Mouse (Mus musculus) CH12F3 (cell line): ENCODE data around the gene Cby1.
"Not testable (repeated sequence)": the region's sequence is repeated elsewhere in the genome, so short reads cannot be mapped to it uniquely, and the experiment has no call there.

Experiments used
- in situ Hi-C: fragments of 300-500 bp; cut with MboI; formaldehyde crosslinking; loops from 2 replicates; pipeline ENCODE4 v1.14.3; 2020; ENCODE audit warnings: low sequenced_read_pairs

Cby1 gene

GRCm38 (mm10) chr15:79671828-79672348, 12.9 kb downstream of the Cby1 start:
- in situ Hi-C loops, result not testable (repeated sequence)

DNA sequence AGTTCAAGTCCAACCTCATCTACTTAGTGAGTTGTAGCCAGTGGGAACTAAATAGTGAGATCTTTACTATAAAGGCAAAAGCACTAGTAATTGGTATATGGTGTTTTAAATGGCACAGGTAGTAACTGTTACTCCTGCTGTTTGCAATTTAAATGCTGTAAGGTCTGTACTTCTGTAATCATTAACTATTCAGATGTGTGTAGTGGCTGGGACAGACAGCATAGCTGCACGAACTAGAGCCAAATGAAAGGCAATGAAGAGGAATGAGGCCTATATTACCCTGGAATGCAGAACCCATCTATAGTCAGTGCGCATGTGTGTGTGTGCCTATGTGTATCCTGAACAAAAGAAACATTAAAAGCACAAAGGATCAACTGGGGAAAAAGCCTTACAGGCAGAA, 18.9 kb downstream of the Cby1 start:
- in situ Hi-C loops, result no loop called here

DNA sequence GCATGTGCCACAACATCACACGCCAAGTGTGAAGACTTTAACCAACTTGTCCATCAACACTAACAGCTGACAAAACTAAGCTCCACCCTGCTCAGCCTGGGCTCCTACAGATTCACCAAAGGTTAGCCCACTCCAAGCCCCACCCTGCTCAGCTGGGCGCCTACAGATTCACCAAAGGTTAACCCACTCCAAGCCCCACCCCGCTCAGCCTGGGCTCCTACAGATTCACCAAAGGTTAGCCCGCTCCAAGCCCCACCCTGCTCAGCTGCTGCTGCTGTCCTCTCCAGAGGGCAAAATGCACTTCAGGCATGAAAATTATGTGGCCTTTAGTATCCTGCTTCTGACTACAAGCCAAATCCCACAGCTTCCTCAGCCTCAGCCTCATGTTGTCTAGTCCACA, 23.0 kb downstream of the Cby1 start:
- in situ Hi-C loops, result no loop called here

DNA sequence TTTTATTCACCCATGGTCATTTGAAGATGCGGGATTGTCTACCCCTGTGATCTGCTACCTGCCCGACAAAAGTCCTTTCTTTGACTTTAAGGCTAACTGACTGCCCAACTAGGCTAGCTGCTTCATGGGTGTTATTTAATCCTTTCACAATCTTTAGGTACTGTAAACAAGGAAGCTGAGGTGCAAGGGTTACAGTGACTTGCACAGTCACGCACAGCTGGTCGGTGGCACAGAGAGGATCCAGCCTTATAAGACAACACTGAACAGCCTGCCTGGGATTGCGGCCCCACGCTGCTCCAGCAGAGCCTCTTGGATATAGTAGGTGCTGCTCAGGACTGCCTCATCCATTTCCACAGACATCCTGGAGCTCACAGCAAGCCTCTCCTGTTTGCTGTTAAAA, 24.1 kb downstream of the Cby1 start:
- in situ Hi-C loops, result no loop called here

GRCm38 (mm10) chr15:79683707-79684465, 24.9 kb downstream of the Cby1 start:
- in situ Hi-C loops, result no loop called here

DNA sequence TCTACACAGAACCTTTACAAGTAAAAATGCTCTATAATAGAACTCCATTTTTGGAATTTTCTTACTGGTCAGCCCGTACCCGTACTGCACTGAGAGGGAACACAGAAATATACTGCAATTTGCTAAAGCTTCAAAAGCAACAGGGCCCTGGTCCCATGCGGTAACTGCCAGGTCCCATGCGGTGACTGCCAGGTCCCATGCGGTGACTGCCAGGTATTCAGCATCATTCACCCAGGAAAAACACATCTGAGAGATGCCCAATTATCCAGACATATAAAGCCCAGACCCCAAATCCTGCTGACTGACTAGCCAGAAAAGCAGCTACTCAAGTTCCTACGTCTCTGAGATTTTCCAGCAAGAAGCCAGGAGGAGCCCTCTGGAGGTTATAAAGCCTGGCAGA, 25.6 kb downstream of the Cby1 start:
- in situ Hi-C loops, result no loop called here

DNA sequence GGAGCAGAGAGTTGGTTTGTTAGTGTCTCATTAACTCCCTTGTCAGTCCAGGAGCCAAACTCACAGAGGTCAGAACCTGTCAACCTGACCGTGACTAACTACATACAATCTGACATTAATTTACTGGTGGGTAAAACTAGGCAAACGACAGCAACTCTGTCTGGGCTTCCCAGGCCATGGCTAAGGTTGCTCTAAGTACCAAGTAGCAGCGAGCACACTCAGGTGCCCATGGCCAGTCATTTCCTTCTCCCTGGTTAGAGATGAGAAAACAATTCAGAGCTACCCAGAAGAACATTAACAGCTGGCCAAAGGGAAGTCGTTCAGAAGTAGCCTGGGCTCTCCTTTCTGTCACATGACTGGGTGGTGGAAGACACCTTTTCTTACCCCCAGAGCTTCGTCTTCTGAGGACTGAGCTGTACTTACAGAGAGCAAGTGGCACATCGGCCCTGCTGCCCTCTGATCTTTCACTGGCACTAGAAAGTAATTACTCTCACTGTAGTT, 26.2 kb downstream of the Cby1 start:
- in situ Hi-C loops, result no loop called here

- in situ Hi-C loops, result no loop called here
Measured at GRCm38 (mm10) chr15:79686046-79686869, 27.3 kb downstream of the Cby1 start.

- in situ Hi-C loops, result no loop called here
Measured at GRCm38 (mm10) chr15:79687175-79687574, 28.2 kb downstream of the Cby1 start.

DNA sequence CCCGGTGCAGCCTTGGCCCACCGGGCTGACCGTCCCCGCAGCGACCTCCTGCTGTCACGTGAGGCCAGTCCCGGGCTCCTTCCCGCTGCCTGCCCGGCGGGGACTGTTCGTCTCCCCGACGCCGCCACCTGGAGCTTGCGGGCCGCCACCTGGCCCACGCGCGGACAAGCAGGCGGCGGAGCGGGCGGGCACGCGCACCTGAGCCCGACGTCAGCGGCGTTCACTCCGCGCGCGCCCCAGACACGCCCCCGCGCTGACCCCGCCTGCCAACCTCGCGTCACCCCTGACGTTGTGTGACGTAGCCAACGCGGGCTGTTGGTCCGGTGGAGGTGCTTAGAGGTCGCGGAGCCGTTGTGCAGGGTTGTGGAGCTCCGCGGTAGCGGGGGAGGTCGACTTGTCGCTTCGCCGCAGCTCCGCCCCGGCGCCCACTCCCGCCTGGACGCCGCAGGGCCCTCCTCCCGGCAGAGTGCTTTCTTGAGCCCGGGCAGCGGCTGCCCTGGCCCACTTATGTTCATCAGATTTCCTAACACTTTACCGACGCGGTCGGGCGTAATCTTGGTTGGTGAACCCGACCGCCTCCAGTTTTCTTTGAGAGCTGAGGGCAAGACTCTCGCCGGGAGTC, 28.8 kb downstream of the Cby1 start, which contains the start of gene Josd1:
Gene Josd1 (minus strand): TSS at position 274 of the 622 bp plus-strand sequence.
- in situ Hi-C loops, result no loop called here

DNA sequence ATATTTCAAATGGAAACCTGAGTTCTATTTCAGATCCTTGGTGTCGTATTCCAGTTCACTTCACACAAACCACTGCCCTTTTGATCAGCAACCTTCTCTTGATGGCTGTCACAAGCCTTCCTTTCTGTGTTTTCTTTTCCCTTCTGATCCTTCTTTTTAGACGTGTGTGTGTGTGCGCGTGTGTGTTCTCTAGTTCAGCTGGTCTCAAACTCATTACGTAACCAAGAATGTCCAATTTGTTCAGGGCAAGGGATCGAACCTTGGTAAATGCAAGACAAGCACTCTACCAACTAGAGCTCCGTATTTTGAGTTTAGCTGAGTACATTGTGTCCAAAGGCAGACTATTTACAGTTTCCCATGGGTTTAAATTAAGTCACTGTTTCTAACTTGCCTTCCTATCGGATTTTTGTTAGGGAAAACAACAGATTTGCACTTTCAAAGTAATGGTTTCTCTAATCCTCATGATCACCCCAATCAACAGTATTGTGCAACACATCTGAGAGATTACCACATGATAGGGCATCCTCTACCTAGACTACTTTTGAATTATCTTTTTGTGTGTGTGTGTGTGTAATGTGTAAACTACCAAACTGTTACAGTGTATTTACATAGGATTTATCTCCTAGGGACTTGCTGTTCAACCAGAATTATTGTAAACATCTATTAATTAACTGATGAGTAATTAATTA, 29.4 kb downstream of the Cby1 start:
- in situ Hi-C loops, result no loop called here

DNA sequence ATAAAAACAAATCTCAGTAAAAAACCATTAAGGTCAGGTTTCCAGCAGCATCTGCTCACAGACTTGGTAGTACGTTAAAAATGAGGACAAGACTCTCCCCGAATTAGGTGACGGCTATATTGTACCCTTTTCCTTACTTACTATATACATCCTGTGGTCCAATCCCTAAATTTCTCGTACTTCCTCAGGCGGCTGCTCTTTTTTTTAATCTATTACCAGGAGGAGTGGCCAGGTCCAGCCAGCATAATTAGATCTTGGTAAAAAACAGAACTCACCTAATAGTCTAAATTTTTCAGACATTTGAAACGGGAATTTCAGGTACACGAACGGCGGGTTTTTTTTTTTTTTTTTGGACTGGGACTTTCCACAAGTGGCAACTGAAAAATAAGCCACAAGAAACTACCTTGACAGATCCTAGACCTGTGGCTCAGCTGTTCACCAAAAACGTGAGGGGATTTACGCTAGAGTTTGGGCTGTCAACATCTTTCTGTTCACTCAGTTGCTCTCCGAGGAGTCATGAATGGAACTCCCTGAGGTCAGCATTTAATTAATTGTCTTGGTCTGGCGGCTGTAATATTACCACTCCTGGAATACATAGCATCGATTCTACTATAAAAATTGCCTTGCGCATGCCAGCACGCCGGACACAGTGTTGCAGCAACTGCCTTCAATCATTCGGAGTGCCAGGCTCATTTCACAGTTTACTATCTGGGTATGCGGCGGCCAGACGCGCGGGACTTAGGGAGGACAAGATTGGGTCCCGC, 30.8 kb downstream of the Cby1 start:
- in situ Hi-C loops, result no loop called here

DNA sequence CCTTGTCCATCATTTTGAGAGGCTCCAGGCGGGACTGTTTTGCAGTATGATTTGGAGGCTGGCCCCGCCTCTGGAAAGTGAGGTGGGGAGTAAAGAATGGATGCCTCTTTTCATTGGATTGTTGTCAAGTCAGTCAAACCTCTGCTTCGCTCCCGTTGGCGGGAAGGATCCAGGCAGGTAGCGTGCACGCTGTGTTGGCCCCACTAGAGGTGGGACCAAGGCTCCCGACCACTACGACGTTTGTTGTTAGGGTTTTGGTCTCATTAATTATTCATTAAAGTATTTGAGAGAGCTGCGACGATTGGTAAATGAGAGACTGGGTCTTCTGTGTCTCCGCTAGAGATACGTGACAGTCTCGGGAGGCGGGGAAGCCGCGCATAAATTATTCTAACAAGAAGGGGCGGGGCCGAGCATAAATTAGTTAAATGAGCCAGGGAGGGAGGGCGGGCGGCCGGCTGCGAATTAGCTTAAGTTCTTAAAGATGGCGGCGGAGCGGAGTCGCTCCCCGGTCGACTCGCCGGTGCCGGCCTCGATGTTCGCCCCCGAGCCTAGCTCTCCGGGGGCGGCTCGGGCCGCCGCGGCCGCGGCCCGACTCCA, 31.5 kb downstream of the Cby1 start, which contains the start of gene Gtpbp1:
Gene Gtpbp1 (plus strand): TSS at position 420 of the 597 bp plus-strand sequence.
- in situ Hi-C loops, result no loop called here

DNA sequence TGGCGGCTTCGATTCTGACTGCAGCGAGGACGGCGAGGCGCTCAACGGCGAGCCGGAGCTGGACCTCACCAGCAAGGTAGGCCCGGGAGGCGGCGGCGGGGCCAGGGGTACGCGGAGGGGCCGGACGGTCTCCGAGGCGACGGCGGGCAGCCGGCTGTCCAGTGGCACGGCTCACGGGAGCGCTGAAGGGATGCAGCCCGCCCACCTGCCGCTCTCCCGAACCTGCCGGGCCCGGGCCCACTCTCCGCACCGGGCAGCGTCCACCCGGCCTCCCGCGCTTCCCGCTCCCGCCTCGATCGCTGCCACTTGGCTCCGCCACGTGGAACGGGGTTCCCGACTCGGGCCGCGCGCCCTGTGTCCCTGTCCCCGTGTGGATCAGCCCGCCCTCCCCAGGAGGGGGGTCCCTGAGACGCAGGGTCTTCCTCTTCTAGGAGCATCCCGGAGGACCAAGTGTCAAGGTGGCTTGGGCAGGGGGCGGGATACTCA, 32.1 kb downstream of the Cby1 start:
- in situ Hi-C loops, result no loop called here

DNA sequence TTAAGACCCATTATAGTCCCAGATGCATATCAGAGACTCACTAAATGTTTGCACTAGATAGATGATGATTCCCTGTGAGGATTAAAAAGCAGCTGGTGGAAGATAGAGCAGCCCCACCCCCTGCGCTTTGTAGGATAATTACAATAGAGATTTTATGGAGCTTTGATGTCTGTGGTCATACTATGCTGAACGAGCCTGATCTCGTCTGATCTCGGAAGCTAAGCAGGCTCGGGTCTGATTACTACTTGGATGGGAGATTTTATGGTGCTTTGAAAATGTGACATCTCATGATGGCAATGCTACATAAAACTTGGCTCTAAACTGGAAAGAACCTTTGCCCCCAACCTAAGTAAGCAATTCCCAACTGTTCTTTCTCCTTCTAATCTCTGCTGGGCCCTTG, 33.3 kb downstream of the Cby1 start:
- in situ Hi-C loops, result no loop called here

GRCm38 (mm10) chr15:79693740-79694139, 34.7 kb downstream of the Cby1 start:
- in situ Hi-C loops, result no loop called here

DNA sequence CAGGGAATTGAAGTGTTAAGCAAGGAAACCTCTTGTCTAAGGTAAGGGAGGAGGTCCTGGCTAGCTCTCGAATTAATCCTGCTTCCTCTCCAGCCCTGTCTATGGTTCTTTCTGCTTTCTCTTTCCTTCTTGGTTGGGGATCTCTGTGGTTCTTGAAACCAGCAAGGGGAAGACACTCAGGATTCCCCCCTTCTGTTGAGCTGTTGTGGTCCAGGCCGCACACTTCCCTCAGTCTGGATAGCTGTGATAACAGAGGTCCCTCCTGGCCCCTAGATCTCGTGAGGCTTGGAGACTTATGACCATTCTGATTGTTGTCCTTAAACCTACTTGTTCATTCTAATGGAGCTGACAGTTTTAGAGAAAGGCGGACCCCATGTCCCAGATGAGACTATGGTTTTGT, 35.5 kb downstream of the Cby1 start:
- in situ Hi-C loops, result no loop called here

GRCm38 (mm10) chr15:79695516-79695915, 36.5 kb downstream of the Cby1 start:
- in situ Hi-C loops, result no loop called here

DNA sequence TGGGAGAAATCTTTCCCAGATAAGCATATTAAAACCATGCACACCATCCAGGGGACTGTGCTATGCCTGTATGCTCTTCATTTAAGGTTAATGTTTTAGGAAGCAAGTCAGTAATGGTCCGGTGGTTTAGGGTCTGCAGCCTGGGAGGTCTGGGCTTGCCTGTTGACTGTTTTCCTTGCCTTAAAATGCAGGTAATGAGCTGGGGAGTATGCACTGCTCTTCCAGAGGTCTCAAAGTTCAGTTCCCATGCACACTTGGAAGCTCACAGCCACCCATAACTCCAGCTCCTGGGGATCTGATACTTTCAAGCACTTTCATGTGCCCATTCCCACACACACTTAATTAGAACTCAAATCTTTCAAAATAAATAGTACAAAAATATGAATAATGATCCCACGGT, 37.5 kb downstream of the Cby1 start:
- in situ Hi-C loops, result no loop called here
